In the genomic region with DNA sequence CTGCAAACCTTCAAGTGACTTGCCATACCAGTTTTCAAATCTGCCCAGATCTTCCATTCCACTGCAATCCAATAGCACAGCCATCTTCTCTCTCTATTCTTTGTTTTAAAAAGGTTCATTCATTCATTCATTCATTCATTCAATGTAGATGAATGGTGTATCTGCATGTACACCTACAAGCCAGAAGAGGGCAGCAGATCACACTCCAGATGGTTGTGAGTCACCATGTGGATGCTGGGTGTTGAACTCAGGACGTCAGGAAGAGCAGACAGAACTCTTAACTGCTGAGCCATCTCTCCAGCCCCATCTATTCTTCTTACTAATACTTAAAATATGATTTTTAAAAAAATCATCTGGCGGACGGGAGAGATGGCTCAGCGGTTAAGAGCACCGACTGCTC, we compare ENCODE assay signal across 11 mouse cellular contexts. TPM values are rescaled to one million over a fixed set of nuclear protein-coding genes. Genes with fewer than 3 reads are reported as not detected.
A peak's percentile ranks its signal among the peaks of the same experiment; 100 is the strongest.
DNase-seq lines count a peak whose midpoint lies in the region; ATAC-seq and TF ChIP-seq lines count a peak whose summit lies in the region.
"Had no signal": no experiment of that assay in that cellular context is flagged by ENCODE, and none has a peak within 500 bp of the region (broad histone marks: within the 10 kb centered on the region; RNA-seq: fewer than 3 reads in every experiment).

No protein-coding gene starts in this region.

- WGBS in lung, adult 2 months: 64% methylated on average over 5 of the region's 5 CpGs
- WGBS in kidney, embryonic 15.5 days: 73% methylated on average over 5 of the region's 5 CpGs

- no peaks in the 10 kb centered on the region for H3K4me1 ChIP-seq in lung, adult 2 months (ENCODE audit: control insufficient read depth, insufficient read depth, low read length)
- H3K4me1 ChIP-seq in kidney, embryonic 15.5 days: no peaks in the 10 kb centered on the region
- H3K4me1 ChIP-seq: forebrain, embryonic 13.5 days had no signal

- POLR2A ChIA-PET in Patski (lab: Charles Lee): no interaction called here

- H3K36me3 ChIP-seq in kidney, embryonic 15.5 days: no peaks in the 10 kb centered on the region
- H3K36me3 ChIP-seq: G1E had no signal

- no peaks in the 10 kb centered on the region for H3K27me3 ChIP-seq in Patski
- no peaks in the 10 kb centered on the region for H3K27me3 ChIP-seq in kidney, embryonic 15.5 days

- DNase-seq in embryo, embryonic 10 days (ENCODE audit: low spot score): peak; percentile 49
- no peak for DNase-seq in embryo, embryonic 11 days
- DNase-seq in lung, adult 2 months: no peak
- no peak for DNase-seq in lung, adult 18-20 months
- no peak for DNase-seq in Patski (ENCODE audit: low read depth, low spot score)
- peak; percentile 58 for DNase-seq in naive thymus-derived CD4-positive, alpha-beta T cell, adult 2 months (ENCODE audit: low read depth)
- no peak for DNase-seq in thymus, postnatal 4 days

- ATAC-seq in Patski: no peak
- no peak for ATAC-seq in kidney, embryonic 15.5 days (replicated peaks; ENCODE audit: low FRiP score)
- ATAC-seq: forebrain, embryonic 13.5 days had no signal

- in situ Hi-C loops in Patski (cut with MboI; ENCODE audit: low pct_unique_long_range_greater_than_20kb): no loop called here

- CTCF ChIA-PET in Patski (lab: Charles Lee): no interaction called here

- no peaks in the 10 kb centered on the region for H3K9me3 ChIP-seq in kidney, embryonic 15.5 days (replicated peaks)
- H3K9me3 ChIP-seq: forebrain, embryonic 13.5 days; G1E had no signal

- no peak overlapping the region for H3K9ac ChIP-seq in kidney, embryonic 15.5 days
- H3K9ac ChIP-seq: forebrain, embryonic 13.5 days had no signal

- no peak for TF ChIP-seq POLR2A in lung, adult 2 months (IDR thresholded peaks at IDR 0.05; ENCODE audit: borderline replicate concordance, extremely low read depth, low read depth, low read length)

- TF ChIP-seq CTCF in lung, adult 2 months (IDR thresholded peaks at IDR 0.05; ENCODE audit: insufficient read depth, low read length): peak; percentile 36; the same call in 1 of the 2 replicates
- peak; percentile 78 for TF ChIP-seq CTCF in Patski (IDR thresholded peaks at IDR 0.05)

- no peak overlapping the region for H3K4me3 ChIP-seq in lung, adult 2 months (replicated peaks; ENCODE audit: extremely low read depth, low read depth, low read length)
- no peak overlapping the region for H3K4me3 ChIP-seq in kidney, embryonic 15.5 days (replicated peaks)
- H3K4me3 ChIP-seq: forebrain, embryonic 13.5 days had no signal

- H3K27ac ChIP-seq in kidney, embryonic 15.5 days: no peak overlapping the region
- H3K27ac ChIP-seq: forebrain, embryonic 13.5 days; macrophage had no signal

- H3K4me2 ChIP-seq in kidney, embryonic 15.5 days: no peak overlapping the region
- H3K4me2 ChIP-seq: forebrain, embryonic 13.5 days had no signal

RNA-seq across cellular contexts. Expression of a gene that starts 8.6 kb away (rescaled TPM):
- polyA plus RNA-seq in lung, adult 2 months (2012; rRNA removed): 25.7 and 33.4 TPM in 2 replicates
- 25.5 TPM for polyA plus RNA-seq in Patski (2021)
- polyA plus RNA-seq in kidney, embryonic 15.5 days (2015; fragmentation: Nextera tagmentation; extraction: Ambion mirVana): 25.6 and 26.7 TPM in 2 replicates

RNA-seq across cellular contexts. Expression of a gene that starts 39.5 kb away (rescaled TPM):
- polyA plus RNA-seq in lung, adult 2 months (2012; rRNA removed): 127 and 129 TPM in 2 replicates
- polyA plus RNA-seq in Patski (2021): 434 TPM
- polyA plus RNA-seq in kidney, embryonic 15.5 days (2015; fragmentation: Nextera tagmentation; extraction: Ambion mirVana): 474 and 520 TPM in 2 replicates

Comparison
In these comparisons a context has a peak if more than half of its experiments do, and no peak if none do; other contexts are left out.
1. DNase-seq: peak in embryo, embryonic 10 days (single experiment) and naive thymus-derived CD4-positive, alpha-beta T cell, adult 2 months (single experiment); none in embryo, embryonic 11 days (single experiment), lung, adult 2 months (single experiment), lung, adult 18-20 months (0 of 2), Patski (single experiment) and thymus, postnatal 4 days (single experiment).